Mouse (Mus musculus) kidney, postnatal 0 days (tissue): ENCODE data around the gene Rdx. TPM values are rescaled to one million over a fixed set of nuclear protein-coding genes. Genes with fewer than 3 reads are reported as not detected.

ENCODE experiments used
- ATAC-seq: fragments of 200-750 bp; cut with Nextera tagmentation; replicated peaks from 2 replicates; pipeline ENCODE4 v1.8.0; 2017; ENCODE audit warnings: low read depth, moderate number of reproducible peaks, moderate TSS enrichment, moderate library complexity; ENCODE audit not compliant: low FRiP score
- DNase-seq: peaks from one replicate; pipeline ENCODE4 v3.0.0-alpha.2; 2016; ENCODE audit warnings: low spot score
- H3K27ac ChIP-seq: fragments of 300-500 bp; sonication (generic); 2 replicates; pipeline ENCODE4 v1.5.1; 2014; ENCODE audit warnings: mild to moderate bottlenecking
- H3K27me3 ChIP-seq: fragments of 300-500 bp; sonication (generic); 2 replicates; pipeline ENCODE4 v1.6.1; 2014; ENCODE audit warnings: low read length, mixed read lengths; ENCODE audit not compliant: insufficient read depth
- H3K36me3 ChIP-seq: fragments of 300-500 bp; sonication (generic); 2 replicates; pipeline ENCODE4 v1.6.1; 2014; ENCODE audit warnings: low read length, mixed read lengths; ENCODE audit not compliant: insufficient read depth
- H3K4me1 ChIP-seq: fragments of 300-500 bp; sonication (generic); replicated peaks from 2 replicates; pipeline ENCODE4 v1.6.1; 2014; ENCODE audit warnings: antibody characterized with exemption, low read length, mixed read lengths; ENCODE audit not compliant: insufficient read depth
- H3K4me2 ChIP-seq: fragments of 300-500 bp; sonication (generic); 2 replicates; pipeline ENCODE4 v1.6.1; 2014; ENCODE audit warnings: mild to moderate bottlenecking, low read length, moderate library complexity, mixed read lengths
- H3K4me3 ChIP-seq: fragments of 300-500 bp; sonication (generic); replicated peaks from 2 replicates; pipeline ENCODE4 v1.5.1; 2014; ENCODE audit warnings: low read depth, low read length
- H3K9ac ChIP-seq: fragments of 300-500 bp; sonication (generic); 2 replicates; pipeline ENCODE4 v1.6.1; 2014; ENCODE audit warnings: low read depth, low read length
- H3K9me3 ChIP-seq: fragments of 300-500 bp; sonication (generic); replicated peaks from 2 replicates; pipeline ENCODE4 v1.6.1; 2016; ENCODE audit warnings: low read length, inconsistent platforms, mixed read lengths
- CTCF ChIP-seq: IDR thresholded peaks from 2 replicates; pipeline ENCODE4 v1.5.1; 2016; ENCODE audit warnings: antibody characterized with exemption, low read depth, mild to moderate bottlenecking, moderate library complexity
- WGBS: fragments of 180-500 bp; shearing (Covaris S2); extraction: QIAGEN DNeasy Blood & Tissue Kit; methylation state at CpG from one replicate; pipeline ENCODE4 v1.1.7; 2014; 5-methylcytosine and 5-hydroxymethylcytosine counted together
- polyA plus RNA-seq: library from polyadenylated mRNA; unstranded; fragments of >200 nt; fragmentation: Nextera tagmentation; extraction: Ambion mirVana; gene quantifications from 2 replicates; pipeline ENCODE4 v1.2.1, GENCODE M21; 2015

The Rdx gene
- polyA plus RNA-seq, 1 experiment from 2014 or later = 137 TPM

GRCm38 (mm10) chr9:52093108-52093507, 46.1 kb downstream of the Rdx start:
- Histone ChIP-seq H3K27ac (no peak overlapping the region), H3K9ac (no peak overlapping the region), H3K4me2 (no peak overlapping the region), H3K36me3 (0 out of 2 replicates have a peak, but pooled peaks cover 9% of the 10 kb centered on the region), H3K4me1 (no peaks in the 10 kb centered on the region), H3K9me3 (no peaks in the 10 kb centered on the region), H3K27me3 (no peaks in the 10 kb centered on the region), H3K4me3 (no peak overlapping the region)
- no peak; the same call in 1 of the 2 replicates for ATAC-seq
- no peak for TF ChIP-seq CTCF
- no peak for DNase-seq
- WGBS = 56% methylated on average over 8 of the region's 8 CpGs

- Histone ChIP-seq H3K27me3 (no peaks in the 10 kb centered on the region), H3K4me3 (no peak overlapping the region)
- ATAC-seq = no peak
Measured at GRCm38 (mm10) chr9:52094016-52094415, 47.0 kb downstream of the Rdx start.

GRCm38 (mm10) chr9:52094471-52094980, 47.6 kb downstream of the Rdx start:
- Histone ChIP-seq H3K36me3 (0 out of 2 replicates have a peak, but pooled peaks cover 8% of the 10 kb centered on the region), H3K27me3 (no peaks in the 10 kb centered on the region)
- no peak for ATAC-seq

More at GRCm38 (mm10) chr9:52094016-52094415, 47.0 kb downstream of the Rdx start:
- no peak for TF ChIP-seq CTCF
- Histone ChIP-seq H3K27ac (no peak overlapping the region), H3K4me2 (no peak overlapping the region), H3K36me3 (0 out of 2 replicates have a peak, but pooled peaks cover 8% of the 10 kb centered on the region), H3K4me1 (no peaks in the 10 kb centered on the region), H3K9me3 (no peaks in the 10 kb centered on the region), H3K9ac (no peak overlapping the region)
- WGBS = 82% methylated on average over 5 of the region's 5 CpGs
- no peak for DNase-seq

GRCm38 (mm10) chr9:52095666-52096065, 48.7 kb downstream of the Rdx start:
- Histone ChIP-seq H3K4me2 (no peak overlapping the region), H3K27me3 (no peaks in the 10 kb centered on the region), H3K27ac (no peak overlapping the region), H3K36me3 (0 out of 2 replicates have a peak, but pooled peaks cover 2% of the 10 kb centered on the region), H3K9me3 (no peaks in the 10 kb centered on the region), H3K4me3 (no peak overlapping the region), H3K9ac (no peak overlapping the region), H3K4me1 (no peaks in the 10 kb centered on the region)
- no peak for TF ChIP-seq CTCF
- WGBS = 62% methylated on average over 3 of the region's 3 CpGs
- ATAC-seq = no peak
- peak; percentile 13 for DNase-seq

More at GRCm38 (mm10) chr9:52094471-52094980, 47.6 kb downstream of the Rdx start:
- Histone ChIP-seq H3K4me3 (no peak overlapping the region), H3K4me1 (no peaks in the 10 kb centered on the region), H3K9ac (no peak overlapping the region), H3K9me3 (no peaks in the 10 kb centered on the region), H3K4me2 (no peak overlapping the region), H3K27ac (no peak overlapping the region)
- 78% methylated on average over 10 of the region's 10 CpGs for WGBS
- peak; percentile 29 for DNase-seq
- TF ChIP-seq CTCF = no peak

- H3K27ac ChIP-seq = no peak overlapping the region
- no peak overlapping the region for H3K4me2 ChIP-seq
- H3K4me1 ChIP-seq = no peaks in the 10 kb centered on the region
- H3K27me3 ChIP-seq = no peaks in the 10 kb centered on the region
- no peak for TF ChIP-seq CTCF
- ATAC-seq (no peak), DNase-seq (no peak)
- H3K9ac ChIP-seq = no peak overlapping the region
- H3K36me3 ChIP-seq = no peaks in the 10 kb centered on the region
- H3K9me3 ChIP-seq = no peaks in the 10 kb centered on the region
- WGBS = 55% methylated on average over 1 of the region's 1 CpGs
- H3K4me3 ChIP-seq = no peak overlapping the region
Measured at GRCm38 (mm10) chr9:52097386-52097785, 50.4 kb downstream of the Rdx start.

GRCm38 (mm10) chr9:52098600-52098999, 51.6 kb downstream of the Rdx start:
- peak; percentile 67 for ATAC-seq
- WGBS = under 1% methylated on average over 7 of the region's 7 CpGs
- H3K4me2 ChIP-seq = no peak overlapping the region

GRCm38 (mm10) chr9:52100426-52100825, 53.5 kb downstream of the Rdx start:
- Histone ChIP-seq H3K27me3 (no peaks in the 10 kb centered on the region), H3K9me3 (no peaks in the 10 kb centered on the region), H3K9ac (no peak overlapping the region), H3K4me1 (no peaks in the 10 kb centered on the region), H3K27ac (no peak overlapping the region), H3K4me2 (no peak overlapping the region), H3K36me3 (no peaks in the 10 kb centered on the region), H3K4me3 (no peak overlapping the region)
- ATAC-seq = no peak
- 90% methylated on average over 14 of the region's 14 CpGs for WGBS
- no peak for DNase-seq
- no peak for TF ChIP-seq CTCF

More at GRCm38 (mm10) chr9:52098600-52098999, 51.6 kb downstream of the Rdx start:
- Histone ChIP-seq H3K27me3 (no peaks in the 10 kb centered on the region), H3K27ac (no peak overlapping the region), H3K4me1 (no peaks in the 10 kb centered on the region), H3K9me3 (no peaks in the 10 kb centered on the region), H3K36me3 (no peaks in the 10 kb centered on the region), H3K4me3 (no peak overlapping the region), H3K9ac (no peak overlapping the region)
- peak; percentile 94 for DNase-seq
- TF ChIP-seq CTCF = peak; percentile 98
